Mouse (Mus musculus): ENCODE measurements around the gene RPS10-NUDT3.

- TF ChIP-seq CTCF (IDR thresholded peaks at IDR 0.05; ENCODE audit: borderline replicate concordance, extremely low read depth, insufficient read depth, insufficient read length), result no peak
- TF ChIP-seq POLR2A (IDR thresholded peaks at IDR 0.05; ENCODE audit: borderline replicate concordance, extremely low read depth, insufficient read depth, insufficient read length, poor library complexity, severe bottlenecking), result no peak
These were observed 19.6 kb downstream of the RPS10-NUDT3 start for GRCm38 (mm10) chr17:27615388-27615787.
